Mouse (Mus musculus) kidney, postnatal 25 days (tissue): ENCODE measurements at regions not wholly inside any gene's neighbourhood (a gene's known extent, or its start where the extent isn't known, plus 50 kb on each side); places are given as distances from the start of the nearest gene placed in this dataset.

Experiments used
- DNase-seq, 2 experiments: peaks; one replicate each; pipeline ENCODE4 v3.0.0; 2021; ENCODE audit warnings: mixed read lengths in 2 of 2

- DNase-seq: no peak
Observed at GRCm38 (mm10) chr11:117589422-117589821, 64.7 kb upstream of the Tnrc6c start.

- DNase-seq: no peak
Observed at GRCm38 (mm10) chr11:117592570-117592969, 61.5 kb upstream of the Tnrc6c start.

GRCm38 (mm10) chr11:117596201-117596600 is 57.9 kb upstream of the Tnrc6c start:
- DNase-seq: peak in 1 of 2 experiments; percentile 56

DNA sequence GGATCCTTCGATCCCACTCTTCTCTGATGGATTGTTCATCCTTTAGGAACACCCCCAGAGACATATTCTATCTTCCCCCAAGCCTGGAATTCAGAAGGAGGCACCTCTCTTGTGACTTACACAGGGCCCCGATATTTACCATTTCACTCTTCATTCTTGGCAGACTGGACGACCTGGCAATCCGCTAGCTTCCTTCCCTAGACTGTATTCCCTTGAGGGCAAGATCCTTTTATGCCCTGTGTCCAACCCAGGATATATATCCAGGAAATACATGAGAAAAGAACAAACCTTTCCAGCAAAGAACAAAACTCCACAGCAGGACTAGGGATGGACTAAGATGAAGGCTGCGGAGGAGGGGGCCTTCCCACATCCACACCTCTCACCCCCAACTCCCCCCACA is 56.3 kb upstream of the Tnrc6c start:
- DNase-seq: no peak

GRCm38 (mm10) chr11:117598170-117598583 is 55.9 kb upstream of the Tnrc6c start:
- peak; percentile 16 to 58 for DNase-seq

GRCm38 (mm10) chr11:117598610-117599009 is 55.5 kb upstream of the Tnrc6c start:
- DNase-seq: no peak

DNA sequence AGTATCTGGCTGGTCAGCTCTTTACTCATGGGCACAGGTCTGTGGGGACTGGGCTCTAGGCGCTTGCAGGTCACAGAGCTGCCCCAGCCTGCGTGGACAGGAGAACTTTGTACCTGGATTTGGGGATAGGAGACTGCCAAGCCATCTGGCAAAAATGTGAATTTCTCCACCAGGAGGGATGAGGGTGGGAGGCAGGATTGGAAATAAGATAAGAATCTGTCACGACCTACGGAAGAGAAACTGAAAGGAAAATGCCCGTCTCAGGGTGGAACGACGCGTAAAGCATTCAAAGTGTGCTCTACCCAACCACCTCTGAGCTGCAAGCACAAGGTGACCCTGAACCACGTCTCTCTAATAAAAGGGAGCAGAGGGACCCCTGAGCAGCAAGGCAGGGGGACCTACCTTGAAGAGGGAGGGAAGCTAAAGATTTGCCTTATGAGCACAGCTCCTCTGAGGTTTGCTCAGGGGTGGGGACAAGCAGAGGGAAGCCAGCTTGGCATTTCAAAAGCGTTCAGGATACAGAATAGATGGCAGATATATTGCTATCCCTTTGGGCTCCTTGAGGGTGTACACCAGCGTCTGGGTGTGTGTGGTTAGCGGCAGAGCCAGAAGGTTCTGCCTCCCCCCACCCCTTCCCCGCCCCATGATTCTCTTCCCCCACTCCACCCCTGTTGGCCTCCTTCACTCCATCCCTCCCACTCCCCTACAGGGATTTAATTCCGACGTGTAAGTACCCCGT is 54.9 kb upstream of the Tnrc6c start:
- peak in 1 of 2 experiments; percentile 15 for DNase-seq

GRCm38 (mm10) chr11:117599788-117600263 is 54.3 kb upstream of the Tnrc6c start:
- DNase-seq: no peak

- peak in 1 of 2 experiments; percentile 22 for DNase-seq
Observed at GRCm38 (mm10) chr11:117601147-117601546, 52.9 kb upstream of the Tnrc6c start.

DNA sequence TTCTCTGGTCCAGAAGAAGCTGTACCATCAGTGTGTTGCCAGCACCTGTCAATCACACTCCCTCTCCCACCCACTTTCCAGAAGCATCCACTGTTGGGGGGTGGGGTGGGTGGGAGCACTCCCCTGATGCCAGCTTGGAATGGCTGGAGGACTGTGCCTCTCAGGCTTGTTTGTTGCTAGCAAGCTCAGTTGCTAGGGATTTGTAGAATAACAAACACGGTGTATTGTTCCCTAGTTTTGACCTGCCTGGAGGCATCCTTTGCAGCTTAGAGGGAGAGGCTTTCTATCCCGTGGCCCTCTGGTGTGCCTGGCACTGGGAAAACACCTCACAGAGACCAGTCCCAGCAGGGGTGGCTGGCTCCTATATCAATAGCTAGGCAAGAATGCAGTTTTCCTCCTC is 50.1 kb upstream of the Tnrc6c start:
- DNase-seq: no peak
